Mouse (Mus musculus) CH12.LX (cell line): ENCODE measurements around the gene Papola.

ENCODE experiments used
- CTCF ChIP-seq, 2 experiments: IDR thresholded peaks in 1 of 2; conservative IDR thresholded peaks in 1 of 2; 2 replicates each; pipeline ENCODE4 v1.5.1; 2011 to 2012; ENCODE audit warnings: low read depth in 2 of 2, low read length in 2 of 2, improper control_type of control experiment in 1 of 2, inconsistent platforms in 1 of 2, mild to moderate bottlenecking in 1 of 2, moderate library complexity in 1 of 2
- ELF1 ChIP-seq: IDR thresholded peaks from 2 replicates; pipeline ENCODE4 v1.6.1; 2014; ENCODE audit warnings: low read depth, mild to moderate bottlenecking, inconsistent platforms, low read length, improper control_type of control experiment
- HCFC1 ChIP-seq: IDR thresholded peaks from 2 replicates; pipeline ENCODE4 v1.6.1; 2012; ENCODE audit warnings: low read depth, mild to moderate bottlenecking, inconsistent platforms, low read length, improper control_type of control experiment
- KAT2A ChIP-seq: IDR thresholded peaks from 2 replicates; pipeline ENCODE4 v1.6.1; 2012; ENCODE audit warnings: low read length, improper control_type of control experiment, inconsistent platforms; ENCODE audit not compliant: insufficient replicate concordance
- MYC ChIP-seq: IDR thresholded peaks from 2 replicates; pipeline ENCODE4 v1.6.1; 2011; ENCODE audit warnings: low read depth, mild to moderate bottlenecking, improper control_type of control experiment, low read length
- POLR2A ChIP-seq: IDR thresholded peaks from 2 replicates; pipeline ENCODE4 v1.6.1; 2011; ENCODE audit warnings: low read depth, mild to moderate bottlenecking, improper control_type of control experiment, low read length
- RAD21 ChIP-seq: IDR thresholded peaks from 2 replicates; pipeline ENCODE4 v1.6.1; 2011; ENCODE audit warnings: low read depth, mild to moderate bottlenecking, low read length, improper control_type of control experiment, moderate library complexity
- TCF12 ChIP-seq: IDR thresholded peaks from 2 replicates; pipeline ENCODE4 v1.6.1; 2014; ENCODE audit warnings: low read depth, mild to moderate bottlenecking, inconsistent platforms, low read length, improper control_type of control experiment
- USF1 ChIP-seq: IDR thresholded peaks from 2 replicates; pipeline ENCODE4 v1.6.1; 2014; ENCODE audit warnings: low read depth, mild to moderate bottlenecking, inconsistent platforms, low read length, improper control_type of control experiment
- ZC3H11A ChIP-seq: IDR thresholded peaks from 2 replicates; pipeline ENCODE4 v1.6.1; 2012; ENCODE audit warnings: low read depth, mild to moderate bottlenecking, inconsistent platforms, low read length, improper control_type of control experiment

GRCm38 (mm10) chr12:105835571-105835970 lies 51.1 kb downstream of the Papola start:
- TF ChIP-seq ELF1 (no peak), MYC (no peak), CTCF (conservative IDR thresholded peaks at IDR 0.05 in 1 of 2, IDR thresholded peaks at IDR 0.05 in 1 of 2; ENCODE audit: low read depth in 2 of 2, low read length in 2 of 2) (no peak), TCF12 (no peak), USF1 (no peak), ZC3H11A (no peak), KAT2A (no peak), POLR2A (no peak), HCFC1 (no peak), RAD21 (no peak)
